Mouse (Mus musculus) adrenal gland, postnatal 10 days (tissue): ENCODE measurements around the gene Gys1. TPM values are rescaled to one million over a fixed set of nuclear protein-coding genes. Genes with fewer than 3 reads are reported as not detected.
A peak's percentile ranks its signal among the peaks of the same experiment; 100 is the strongest.
"Not testable (repeated sequence)": the region's sequence is repeated elsewhere in the genome, so short reads cannot be mapped to it uniquely, and the experiment has no call there.

Experiments used
- DNase-seq: peaks from one replicate; pipeline ENCODE4 v3.0.0; 2021; ENCODE audit warnings: mixed read lengths
- long read RNA-seq, 2 experiments: library from polyadenylated mRNA; stranded (forward); transcript quantifications; one replicate each; pipeline ENCODE4 v2.0.0; 2021
- total RNA-seq, 2 experiments: library from RNA; stranded (reverse); gene quantifications; 2 replicates each; pipeline ENCODE4 v1.2.3; 2021

The Gys1 gene
- total RNA-seq, result 10 to 100 TPM; 66.7 to 92.5 TPM
- long read RNA-seq, experiment 1, transcript Gys1-201 (16 exons, 3,678 nt), result major isoform, 16 of 42 reads
- long read RNA-seq, experiment 1, partial matches to known transcripts, result 24 of 42 reads
- long read RNA-seq, experiment 1, other reads (novel, unspliced or antisense), result 2 of 42 reads
- long read RNA-seq, experiment 2, transcript Gys1-201 (16 exons, 3,678 nt), result major isoform, 25 of 50 reads
- long read RNA-seq, experiment 2, partial matches to known transcripts, result 23 of 50 reads
- long read RNA-seq, experiment 2, other reads (novel, unspliced or antisense), result 2 of 50 reads

DNA sequence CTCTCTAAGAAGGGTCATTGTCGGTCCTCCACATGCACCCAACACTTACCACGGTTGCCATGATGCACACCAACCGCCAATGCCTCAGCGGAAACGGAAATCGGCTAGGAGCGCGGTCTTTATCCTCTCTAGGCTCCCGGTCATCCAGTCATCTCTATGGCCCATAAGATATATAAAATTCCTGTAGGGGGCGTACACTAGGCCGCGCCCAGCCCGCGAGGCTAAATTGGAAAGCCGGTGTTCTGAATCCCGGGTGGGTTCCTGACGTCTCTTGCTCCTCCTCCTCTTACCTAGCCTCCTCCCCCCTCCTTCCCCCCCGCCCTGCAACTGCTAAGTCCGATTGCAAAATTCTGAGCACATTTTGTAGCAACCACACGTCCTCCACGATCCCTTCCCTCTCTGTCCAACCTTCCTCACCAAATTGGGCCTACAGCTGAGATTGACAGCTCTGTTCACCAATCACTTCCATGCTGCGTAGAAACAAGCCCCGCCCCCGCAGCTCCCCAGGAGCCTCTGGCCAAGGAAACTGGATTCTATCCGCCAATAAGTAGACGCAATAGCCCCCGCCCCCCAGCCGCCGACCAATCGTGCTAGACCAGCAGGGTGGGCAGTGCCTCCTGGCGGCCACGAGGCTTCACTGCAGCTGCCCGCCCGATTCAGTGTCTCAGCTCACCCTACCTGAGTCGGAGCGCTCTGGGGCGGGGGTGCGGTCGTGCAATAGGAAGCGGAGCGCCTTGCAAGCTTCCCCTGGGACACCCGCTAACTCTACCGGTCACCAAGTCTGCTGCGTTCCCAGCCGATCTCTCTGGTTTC is at the start of gene Gys1:
Gene Gys1 (plus strand): TSS at position 642 of the 813 bp plus-strand sequence.
- peak; percentile 100 for DNase-seq

DNA sequence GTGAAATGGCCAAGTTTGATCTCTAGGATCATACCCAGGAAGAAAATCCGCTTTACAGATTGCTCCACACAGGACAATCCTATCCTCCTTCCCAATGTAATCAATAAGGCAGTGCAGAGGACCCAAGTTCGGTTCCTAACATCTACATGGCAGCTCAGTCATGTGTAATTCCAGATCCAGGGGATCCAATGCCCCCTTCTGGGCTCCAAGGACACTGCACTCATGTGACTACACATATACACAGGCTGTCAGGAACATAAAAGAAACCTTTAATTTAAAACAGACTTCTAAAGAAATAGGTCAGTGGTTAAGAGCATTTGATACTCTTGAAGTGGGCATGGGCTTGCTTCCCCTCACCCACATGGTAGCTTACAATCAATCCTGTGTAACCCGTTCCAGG is 48.6 kb upstream of the Gys1 start:
- no peak for DNase-seq

DNA sequence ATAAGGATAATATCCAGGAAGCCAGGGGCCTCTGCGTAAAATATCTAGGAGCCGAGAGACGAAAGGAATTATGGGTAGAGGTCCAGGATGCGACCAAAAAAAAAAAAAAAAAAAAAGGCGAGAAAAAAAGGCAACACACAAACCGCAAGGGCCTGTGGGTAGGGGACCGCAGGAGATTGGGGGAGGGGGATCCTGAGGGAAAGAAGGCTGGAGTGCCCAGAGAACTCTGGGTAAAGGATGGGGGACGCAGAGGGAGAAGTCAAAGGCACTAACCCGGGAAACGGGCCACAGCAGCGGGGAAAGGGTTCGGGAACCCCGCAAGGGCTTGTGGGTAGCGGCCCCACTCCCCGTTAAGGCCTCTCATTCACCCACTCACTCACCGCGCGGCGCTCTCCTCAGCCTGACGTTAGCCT is 39.5 kb upstream of the Gys1 start:
- DNase-seq, result no peak

GRCm38 (mm10) chr7:45395578-45396336 is 38.9 kb upstream of the Gys1 start, which contains the start of gene Snrnp70:
TSS of gene Snrnp70 (minus strand) at chr7:45395742.
- peak; percentile 100 for DNase-seq

DNA sequence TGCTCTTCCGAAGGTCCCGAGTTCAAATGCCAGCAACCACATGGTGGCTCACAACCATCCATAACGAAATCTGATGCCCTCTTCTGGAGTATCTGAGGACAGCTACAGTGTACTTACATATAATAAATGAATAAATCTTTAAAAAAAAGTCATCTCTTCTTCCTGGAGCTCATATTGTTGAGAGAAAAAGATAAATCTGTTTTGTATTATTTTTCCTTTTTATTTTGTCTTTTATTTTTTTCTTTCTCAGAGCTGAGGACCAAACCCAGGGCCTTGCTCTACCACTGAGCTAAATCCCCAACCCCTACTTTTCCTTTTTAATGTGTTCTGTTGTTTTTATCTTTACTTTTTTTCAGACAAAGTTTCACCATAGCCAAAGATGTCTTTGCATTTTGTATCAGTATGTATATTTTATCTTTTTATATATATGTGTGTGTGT is 38.3 kb upstream of the Gys1 start:
- not testable (repeated sequence) for DNase-seq

DNA sequence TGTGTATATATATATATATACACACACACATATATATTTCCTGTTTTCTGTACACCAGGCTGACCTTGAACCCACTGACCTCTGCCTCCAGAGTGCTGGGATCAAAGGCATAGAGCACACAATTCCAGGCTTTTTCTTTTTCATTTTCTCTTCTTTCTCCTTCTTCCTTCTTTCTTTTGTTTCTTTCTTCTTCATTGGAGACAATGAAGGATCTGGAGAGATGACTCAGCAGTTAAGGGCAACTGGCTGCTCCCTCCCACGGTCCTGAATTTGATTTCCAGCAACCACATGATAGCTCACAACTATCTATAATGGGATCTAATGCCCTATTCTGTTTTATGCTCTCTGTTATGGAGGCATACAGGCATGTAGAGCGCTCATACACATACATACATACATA is 37.9 kb upstream of the Gys1 start:
- no peak for DNase-seq

DNA sequence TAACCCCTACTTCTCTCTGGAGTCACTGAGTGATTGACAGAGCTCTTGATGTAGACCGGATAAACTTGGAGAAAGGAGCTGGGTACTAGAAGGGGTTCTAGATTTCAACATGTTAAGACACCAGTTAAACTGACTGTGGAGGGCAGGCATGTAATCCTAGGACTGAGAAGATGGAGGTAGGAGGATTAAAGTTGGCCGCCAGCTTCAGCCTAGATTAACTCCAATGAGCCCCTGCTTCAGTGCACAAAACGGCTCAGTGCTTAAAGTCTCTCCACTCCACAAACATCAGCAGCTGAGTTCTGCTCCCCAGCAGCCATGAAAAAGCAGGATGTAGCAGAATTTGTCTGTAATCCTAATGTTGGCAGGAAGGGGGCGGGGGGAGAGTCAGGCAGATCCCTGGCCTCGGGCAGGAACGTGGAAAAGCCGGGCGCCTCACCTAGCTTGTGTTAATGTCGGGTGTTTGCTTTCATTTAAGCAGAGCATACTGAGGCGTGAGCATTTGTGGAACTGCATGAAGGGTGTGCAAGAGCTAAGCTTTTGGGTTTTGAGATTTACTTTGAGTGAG is 33.0 kb upstream of the Gys1 start:
- no peak for DNase-seq

- peak; percentile 78 for DNase-seq
Observed at GRCm38 (mm10) chr7:45403532-45404261, 30.9 kb upstream of the Gys1 start.

- peak; percentile 86 for DNase-seq
Observed at GRCm38 (mm10) chr7:45405091-45406075, 29.3 kb upstream of the Gys1 start, which contains the start of gene Kcna7. TSS of gene Kcna7 (plus strand) at chr7:45405653.

DNA sequence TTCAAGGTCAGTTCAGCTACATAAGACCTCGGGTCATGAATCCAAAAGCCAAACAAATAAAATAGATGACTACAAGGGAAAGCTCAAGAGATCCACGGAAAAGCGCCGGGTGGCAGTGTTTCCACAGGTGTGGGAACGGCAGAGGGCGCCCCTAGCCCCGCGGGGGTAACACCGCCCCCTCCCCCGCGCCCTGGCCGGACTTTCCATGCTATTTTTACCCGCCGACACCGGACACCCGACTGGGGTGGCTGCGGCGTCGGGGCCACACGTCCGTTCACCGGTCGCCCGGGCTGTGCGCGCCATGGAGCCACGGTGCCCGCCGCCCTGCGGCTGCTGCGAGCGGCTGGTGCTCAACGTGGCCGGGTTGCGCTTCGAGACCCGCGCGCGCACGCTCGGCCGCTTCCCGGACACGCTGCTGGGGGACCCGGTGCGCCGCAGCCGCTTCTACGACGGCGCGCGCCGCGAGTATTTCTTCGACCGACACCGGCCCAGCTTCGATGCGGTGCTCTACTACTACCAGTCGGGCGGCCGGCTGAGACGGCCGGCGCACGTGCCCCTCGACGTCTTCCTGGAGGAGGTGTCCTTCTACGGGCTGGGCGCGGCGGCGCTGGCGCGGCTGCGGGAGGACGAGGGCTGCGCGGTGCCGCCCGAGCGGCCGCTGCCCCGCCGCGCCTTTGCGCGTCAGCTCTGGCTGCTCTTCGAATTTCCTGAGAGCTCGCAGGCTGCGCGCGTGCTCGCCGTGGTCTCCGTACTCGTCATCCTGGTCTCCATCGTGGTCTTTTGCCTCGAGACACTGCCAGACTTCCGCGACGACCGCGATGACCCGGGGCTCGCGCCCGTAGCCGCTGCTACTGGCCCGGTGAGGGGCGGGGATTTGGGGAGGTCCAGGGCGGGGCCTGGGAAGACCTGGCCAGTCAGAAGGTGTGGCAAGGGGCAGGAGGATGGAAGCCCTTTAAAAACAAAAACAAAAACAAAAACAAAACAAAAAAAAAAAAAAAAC is 28.2 kb upstream of the Gys1 start:
- peak; percentile 37 for DNase-seq

DNA sequence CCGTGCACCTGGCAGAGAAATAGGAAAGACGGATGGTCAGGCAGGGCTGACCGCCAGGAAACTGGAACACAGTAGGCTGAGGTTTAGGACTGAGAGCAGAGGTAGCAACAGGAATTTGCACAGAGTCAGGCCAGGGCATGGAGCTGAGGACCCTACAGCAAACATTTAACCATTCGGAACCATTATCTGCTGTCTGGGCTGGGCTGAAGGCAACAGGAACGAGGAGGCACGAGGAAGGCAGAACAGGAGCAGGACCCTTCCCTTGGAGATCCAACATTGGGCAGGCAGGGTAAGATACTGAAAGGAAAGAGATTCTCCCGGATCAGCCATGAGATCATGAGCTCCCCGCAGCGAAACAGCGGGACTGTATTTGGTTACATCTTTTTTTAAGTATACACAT is 26.8 kb upstream of the Gys1 start:
- DNase-seq, result no peak

DNA sequence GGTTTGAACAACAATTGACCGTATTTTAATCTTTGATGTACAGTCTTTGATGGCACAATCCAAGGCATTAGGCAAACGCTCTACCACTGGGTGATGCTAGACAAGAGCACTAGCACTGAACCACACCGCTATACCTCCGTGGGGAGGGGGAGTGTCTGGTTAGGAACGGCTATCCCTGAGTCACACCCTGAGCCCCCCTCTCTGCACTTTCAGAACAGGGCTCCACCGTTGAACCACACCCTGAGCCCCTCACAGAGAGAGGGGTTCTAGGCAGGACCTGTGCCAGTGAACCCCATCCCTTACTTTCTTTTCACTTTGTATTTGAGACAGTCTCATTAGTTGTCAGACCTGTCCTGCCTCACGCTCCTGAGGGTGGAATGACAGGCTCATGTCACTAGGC is 26.3 kb upstream of the Gys1 start:
- no peak for DNase-seq

GRCm38 (mm10) chr7:45408949-45409348 is 25.7 kb upstream of the Gys1 start:
- DNase-seq, result no peak

- no peak for DNase-seq
Observed at GRCm38 (mm10) chr7:45409497-45410163, 25.0 kb upstream of the Gys1 start.

GRCm38 (mm10) chr7:45412421-45412820 is 22.2 kb upstream of the Gys1 start:
- no peak for DNase-seq

GRCm38 (mm10) chr7:45413113-45413863 is 21.4 kb upstream of the Gys1 start, which contains the start of gene Ntf5:
TSS of gene Ntf5 (plus strand) at chr7:45413695.
- peak; percentile 41 for DNase-seq
